Mouse (Mus musculus): ENCODE measurements around the gene Majin. TPM values are rescaled to one million over a fixed set of nuclear protein-coding genes. Genes with fewer than 3 reads are reported as not detected.

The Majin gene
- not detected for polyA plus RNA-seq (2021)

DNA sequence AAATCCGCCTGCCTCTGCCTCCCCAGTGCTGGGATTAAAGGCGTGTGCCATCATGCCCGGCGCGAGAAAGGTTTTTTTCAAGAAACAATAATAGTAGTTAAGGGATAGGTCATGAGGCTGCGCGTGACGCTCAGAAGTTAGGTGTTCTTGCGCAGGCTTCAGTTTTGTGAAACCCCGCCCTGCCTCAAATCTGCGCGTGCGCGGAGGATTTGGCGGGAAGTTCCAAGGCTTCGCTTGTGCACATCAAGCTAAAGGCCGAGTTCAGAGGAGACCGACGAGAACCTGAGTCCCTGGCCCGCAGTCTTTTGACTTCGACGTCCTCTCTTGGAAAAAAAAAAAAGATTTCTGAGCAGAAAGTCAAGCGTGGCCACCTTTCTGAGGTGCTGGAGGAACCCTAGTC, at the start of gene Majin:
TSS of gene Majin (plus strand) at position 258 of the 400 bp plus-strand sequence.
- ATAC-seq (no peak), DNase-seq (ENCODE audit: low read depth, low spot score) (no peak)
- ChIA-PET POLR2A (interaction anchor here (0.6 kb wide), 1 partner anchor 30 kb away, joined by 3 read pairs; no protein-coding TSS in a partner anchor), CTCF (no interaction called here)
- H3K27me3 ChIP-seq: no peaks in the 10 kb centered on the region
- no peak for TF ChIP-seq CTCF (IDR thresholded peaks at IDR 0.05)
- in situ Hi-C loops (cut with MboI; ENCODE audit: low pct_unique_long_range_greater_than_20kb): no loop called here

DNA sequence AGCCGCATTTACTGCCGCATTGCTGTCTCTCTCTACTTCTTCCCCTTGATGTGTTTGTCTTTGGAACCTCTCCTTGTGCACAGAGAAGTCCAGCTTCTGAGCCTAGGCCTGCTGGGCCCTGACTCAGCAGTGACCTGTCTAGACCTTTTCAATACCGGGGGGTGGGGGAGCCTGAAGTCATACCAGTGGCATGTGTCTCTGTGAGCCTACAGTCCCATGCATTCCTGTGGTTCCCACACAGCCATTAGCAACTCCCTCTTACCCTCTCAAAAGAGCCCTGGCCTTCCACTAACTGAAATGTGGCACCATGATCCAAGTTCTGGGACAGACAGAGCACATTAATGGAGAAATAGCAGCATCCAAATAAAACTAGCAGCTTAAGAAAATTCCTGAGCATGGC, 47.8 kb upstream of the Majin start:
- no peaks in the 10 kb centered on the region for H3K27me3 ChIP-seq
- POLR2A ChIA-PET: no interaction called here
- in situ Hi-C loops (cut with MboI; ENCODE audit: low pct_unique_long_range_greater_than_20kb): no loop called here
- ATAC-seq (peak; percentile 58), DNase-seq (ENCODE audit: low read depth, low spot score) (peak; percentile 72)
- no peak for TF ChIP-seq CTCF (IDR thresholded peaks at IDR 0.05)
- CTCF ChIA-PET: interaction anchor here (1.4 to 1.5 kb wide), 2 partner anchors 69 to 118 kb away, joined by 3 to 6 read pairs; no protein-coding TSS in a partner anchor

GRCm38 (mm10) chr19:6139701-6140100, 44.5 kb upstream of the Majin start:
- ChIA-PET POLR2A (interaction anchor here (0.6 to 2.5 kb wide), 2 partner anchors 77 to 96 kb away, joined by 4 to 16 read pairs; partner anchors contain the start of gene Ppp2r5b), CTCF (no interaction called here)
- in situ Hi-C loops (cut with MboI; ENCODE audit: low pct_unique_long_range_greater_than_20kb): no loop called here

DNA sequence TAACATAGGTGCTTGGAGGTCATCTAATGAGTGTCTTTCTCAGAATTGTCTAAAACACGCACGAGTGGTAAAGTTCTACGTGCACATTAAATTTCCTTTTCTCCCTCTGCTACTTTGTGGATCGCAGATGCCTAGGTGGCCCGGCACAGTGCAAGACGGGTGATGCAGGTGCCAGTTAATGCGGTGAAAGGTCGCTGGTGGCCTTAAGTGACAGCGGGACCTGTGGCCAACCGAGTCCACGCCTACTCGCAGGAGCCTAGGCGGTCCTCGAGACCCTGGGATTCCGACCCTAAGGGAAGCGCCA, 43.9 kb upstream of the Majin start:
- CTCF ChIA-PET: interaction anchor here (2.6 kb wide), 1 partner anchor 13 kb away, joined by 19 read pairs; the partner anchor contains the start of gene Snx15
- in situ Hi-C loops (cut with MboI; ENCODE audit: low pct_unique_long_range_greater_than_20kb): no loop called here
- ATAC-seq (no peak), DNase-seq (ENCODE audit: low read depth, low spot score) (no peak)
- TF ChIP-seq CTCF (IDR thresholded peaks at IDR 0.05): no peak
- H3K27me3 ChIP-seq: no peaks in the 10 kb centered on the region
- POLR2A ChIA-PET: interaction anchor here (2.5 kb wide), 1 partner anchor 95 kb away, joined by 16 read pairs; the partner anchor contains the start of gene Ppp2r5b

More at GRCm38 (mm10) chr19:6139701-6140100, 44.5 kb upstream of the Majin start:
- H3K27me3 ChIP-seq: no peaks in the 10 kb centered on the region
- ATAC-seq (no peak), DNase-seq (ENCODE audit: low read depth, low spot score) (no peak)
- no peak for TF ChIP-seq CTCF (IDR thresholded peaks at IDR 0.05)

DNA sequence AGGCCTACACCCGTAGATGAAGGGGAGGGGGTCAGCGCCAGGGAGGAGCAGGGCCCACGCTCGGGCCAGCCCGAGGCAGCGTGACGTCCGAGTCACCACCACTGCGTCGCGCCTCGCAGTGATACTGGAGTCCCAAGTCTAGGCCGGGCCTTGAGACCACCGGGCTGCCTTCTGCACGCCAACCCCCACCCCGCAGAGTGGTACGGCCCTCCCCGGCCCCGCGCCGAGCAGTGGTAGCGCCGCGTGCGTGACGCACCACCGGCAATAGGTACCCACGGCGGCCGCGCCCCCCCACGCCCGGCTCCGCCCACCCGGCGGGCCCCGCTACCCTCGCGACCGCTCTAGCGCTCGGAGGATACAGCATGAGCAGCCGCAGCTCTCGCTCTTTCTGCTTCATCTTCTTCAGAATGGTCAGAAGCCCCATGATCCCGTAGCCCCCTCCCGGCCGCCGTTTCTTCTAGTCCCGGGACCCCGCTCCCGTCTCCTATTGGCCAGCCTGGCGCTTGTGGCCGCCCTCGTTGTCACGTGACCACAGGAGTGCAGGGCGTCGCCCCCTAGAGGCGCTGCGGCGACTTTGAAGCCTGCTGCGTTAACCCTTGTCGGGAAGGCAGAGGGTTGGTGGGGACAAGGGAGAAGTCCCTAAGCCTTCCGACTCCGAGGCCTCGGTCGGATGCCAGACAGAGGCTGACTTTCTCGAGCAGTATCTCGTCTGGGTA, 43.4 kb upstream of the Majin start, which contains the start of gene Batf2:
TSS of gene Batf2 (plus strand) at position 306 of the 716 bp plus-strand sequence.
- ATAC-seq (peak; percentile 48), DNase-seq (ENCODE audit: low read depth, low spot score) (peak; percentile 83)
- in situ Hi-C loops (cut with MboI; ENCODE audit: low pct_unique_long_range_greater_than_20kb): no loop called here
- POLR2A ChIA-PET: interaction anchor here (0.8 to 2.5 kb wide), 3 partner anchors 13 to 94 kb away, joined by 4 to 16 read pairs (median 4); partner anchors contain the start of genes Ppp2r5b and Snx15
- TF ChIP-seq CTCF (IDR thresholded peaks at IDR 0.05): no peak
- H3K27me3 ChIP-seq: no peaks in the 10 kb centered on the region
- CTCF ChIA-PET: interaction anchor here (0.8 to 2.6 kb wide), 17 partner anchors 9 to 194 kb away, joined by 3 to 19 read pairs (median 4); partner anchors contain the start of genes Gpha2, Men1, Ppp2r5b and Snx15

DNA sequence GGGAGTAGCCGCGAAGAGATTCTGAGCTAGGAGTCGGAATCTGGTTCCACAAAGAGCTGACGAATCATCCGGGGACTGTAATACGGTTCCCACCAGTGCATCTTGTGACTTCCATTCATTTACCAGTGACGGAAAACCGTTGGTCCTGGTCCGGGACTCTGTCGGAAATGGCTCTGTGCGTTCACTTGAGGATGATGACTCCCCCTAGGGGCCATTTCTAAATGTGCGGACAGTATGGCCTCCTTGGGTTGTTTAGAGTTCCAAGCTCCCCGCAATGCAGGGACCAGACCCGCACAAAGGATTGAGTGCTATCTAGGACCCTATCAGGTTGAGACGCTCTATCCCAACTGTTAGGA, 42.8 kb upstream of the Majin start, which contains the start of gene Arl2:
TSS of gene Arl2 (minus strand) at position 155 of the 356 bp plus-strand sequence.
- DNase-seq (ENCODE audit: low read depth, low spot score) (peak; percentile 68), ATAC-seq (peak; percentile 66)
- in situ Hi-C loops (cut with MboI; ENCODE audit: low pct_unique_long_range_greater_than_20kb): no loop called here
- CTCF ChIA-PET: interaction anchor here (0.8 to 2.6 kb wide), 20 partner anchors 9 to 193 kb away, joined by 3 to 19 read pairs (median 4); partner anchors contain the start of genes Gpha2, Men1, Ppp2r5b and Snx15
- no peaks in the 10 kb centered on the region for H3K27me3 ChIP-seq
- no peak for TF ChIP-seq CTCF (IDR thresholded peaks at IDR 0.05)
- POLR2A ChIA-PET: interaction anchor here (0.7 to 2.5 kb wide), 4 partner anchors 14 to 199 kb away, joined by 3 to 16 read pairs (median 4); partner anchors contain the start of genes Map4k2, Ppp2r5b and Snx15

DNA sequence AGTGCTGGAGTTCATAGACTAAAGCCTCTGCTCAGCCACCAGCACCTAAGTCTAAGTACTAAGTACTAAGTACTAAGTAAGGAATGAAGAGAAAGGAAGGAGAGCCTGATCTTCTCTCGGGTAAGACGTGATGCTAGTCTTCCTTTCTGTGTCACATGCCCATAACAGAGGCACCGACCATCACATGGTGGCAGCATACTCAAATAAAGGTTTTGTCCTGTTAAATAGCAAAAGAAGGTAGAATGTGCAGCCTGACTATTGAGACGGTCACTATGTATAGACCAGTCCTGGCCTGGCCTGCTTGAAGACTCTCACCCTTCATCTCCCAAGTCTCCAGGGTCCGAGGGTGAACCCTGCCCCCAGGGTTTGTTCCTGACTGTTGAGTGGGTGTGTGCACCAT, 39.3 kb upstream of the Majin start:
- no peak for TF ChIP-seq CTCF (IDR thresholded peaks at IDR 0.05)
- no peak for ATAC-seq
- ChIA-PET POLR2A (no interaction called here), CTCF (no interaction called here)
- H3K27me3 ChIP-seq: peaks cover 4% of the 10 kb centered on the region
- in situ Hi-C loops (cut with MboI; ENCODE audit: low pct_unique_long_range_greater_than_20kb): no loop called here
- no peak for DNase-seq (ENCODE audit: low read depth, low spot score)

DNA sequence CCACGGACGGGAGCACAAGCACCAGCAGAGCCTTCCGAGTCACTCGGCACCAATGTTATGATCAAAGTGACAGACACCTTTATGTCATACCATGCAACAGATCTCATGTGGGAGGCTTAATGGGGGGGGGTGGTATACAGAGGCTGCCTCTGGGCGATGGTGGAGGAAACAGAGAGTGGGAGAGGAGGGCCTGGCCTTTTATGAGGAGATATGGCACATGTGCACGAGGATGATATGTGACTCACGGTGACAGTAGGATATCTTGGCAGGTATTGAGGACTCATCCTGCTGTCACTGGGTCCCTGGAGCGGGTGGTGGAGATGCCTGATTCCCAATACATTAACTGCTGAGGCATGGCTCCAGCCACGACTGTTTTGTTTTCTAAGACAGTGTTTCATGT, 29.0 kb upstream of the Majin start:
- POLR2A ChIA-PET: no interaction called here
- CTCF ChIA-PET: interaction anchor here (1.5 kb wide), 1 partner anchor 38 kb away, joined by 3 read pairs; no protein-coding TSS in a partner anchor
- TF ChIP-seq CTCF (IDR thresholded peaks at IDR 0.05): no peak

DNA sequence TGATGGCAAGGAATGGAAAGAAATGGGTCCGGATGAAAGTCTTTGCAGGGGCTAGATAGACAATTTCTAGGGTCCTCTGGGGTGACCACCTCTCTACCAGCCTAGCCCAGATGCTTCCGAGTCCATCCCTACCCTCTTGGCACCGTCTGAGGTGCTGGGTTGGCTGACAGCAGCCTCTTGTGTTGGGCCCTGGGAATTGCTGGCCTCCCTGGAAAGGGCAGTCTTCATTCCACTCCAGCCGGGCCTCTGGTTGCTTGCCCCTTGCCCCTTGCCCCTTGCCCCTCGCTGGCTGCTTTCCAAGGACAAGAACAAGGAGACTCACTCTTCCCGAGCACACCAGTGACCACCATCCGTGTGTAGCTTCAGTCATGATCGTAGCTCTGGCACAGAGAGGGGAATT, 27.8 kb upstream of the Majin start:
- no peak for TF ChIP-seq CTCF (IDR thresholded peaks at IDR 0.05)
- no peak for ATAC-seq
- POLR2A ChIA-PET: interaction anchor here (1.7 kb wide), 1 partner anchor 75 kb away, joined by 4 read pairs; no protein-coding TSS in a partner anchor
- in situ Hi-C loops (cut with MboI; ENCODE audit: low pct_unique_long_range_greater_than_20kb): loop anchor here (5.0 kb wide), 1 partner anchor 76 kb away; no protein-coding TSS in a partner anchor
- CTCF ChIA-PET: interaction anchor here (0.9 to 1.5 kb wide), 4 partner anchors 22 to 97 kb away, joined by 3 to 4 read pairs (median 3); partner anchors contain the start of gene Atg2a
- peaks cover 5% of the 10 kb centered on the region for H3K27me3 ChIP-seq
- no peak for DNase-seq (ENCODE audit: low read depth, low spot score)

More for the DNA sequence above, 29.0 kb upstream of the Majin start:
- ATAC-seq (no peak), DNase-seq (ENCODE audit: low read depth, low spot score) (no peak)
- in situ Hi-C loops (cut with MboI; ENCODE audit: low pct_unique_long_range_greater_than_20kb): loop anchor here (5.0 kb wide), 1 partner anchor 77 kb away; no protein-coding TSS in a partner anchor
- H3K27me3 ChIP-seq: peaks cover 8% of the 10 kb centered on the region

DNA sequence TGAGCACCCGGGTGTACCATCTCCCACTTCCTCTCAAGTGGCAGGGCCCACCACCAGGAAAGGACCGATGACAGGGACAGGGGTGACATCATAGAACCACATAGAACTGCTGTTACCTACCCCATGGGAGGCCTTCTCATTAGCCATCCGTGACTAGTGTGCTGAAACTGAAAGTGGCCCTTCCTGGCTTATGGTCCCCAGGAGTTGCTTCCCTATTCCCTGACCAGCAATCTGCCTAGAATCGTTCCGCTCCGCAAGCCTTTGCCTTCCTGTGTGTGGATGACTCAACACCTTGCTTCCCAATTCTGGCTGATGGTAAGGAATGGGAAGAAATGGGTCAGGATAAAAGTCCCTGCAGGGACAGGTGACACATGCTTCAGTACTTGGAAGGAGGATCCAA, 27.0 kb upstream of the Majin start:
- POLR2A ChIA-PET: interaction anchor here (1.7 kb wide), 1 partner anchor 74 kb away, joined by 4 read pairs; no protein-coding TSS in a partner anchor
- in situ Hi-C loops (cut with MboI; ENCODE audit: low pct_unique_long_range_greater_than_20kb): loop anchor here (5.0 kb wide), 1 partner anchor 75 kb away; no protein-coding TSS in a partner anchor
- no peak for DNase-seq (ENCODE audit: low read depth, low spot score)

More for the DNA sequence above, 27.0 kb upstream of the Majin start:
- no peak for TF ChIP-seq CTCF (IDR thresholded peaks at IDR 0.05)
- ATAC-seq: peak; percentile 54
- H3K27me3 ChIP-seq: no peaks in the 10 kb centered on the region
- CTCF ChIA-PET: interaction anchor here (0.9 to 2.0 kb wide), 3 partner anchors 16 to 96 kb away, joined by 3 to 5 read pairs (median 4); partner anchors contain the start of genes Arl2, Atg2a and Batf2

Measured in Patski (cell line).